Mouse (Mus musculus): ENCODE results near the gene Pou5f2.

DNA sequence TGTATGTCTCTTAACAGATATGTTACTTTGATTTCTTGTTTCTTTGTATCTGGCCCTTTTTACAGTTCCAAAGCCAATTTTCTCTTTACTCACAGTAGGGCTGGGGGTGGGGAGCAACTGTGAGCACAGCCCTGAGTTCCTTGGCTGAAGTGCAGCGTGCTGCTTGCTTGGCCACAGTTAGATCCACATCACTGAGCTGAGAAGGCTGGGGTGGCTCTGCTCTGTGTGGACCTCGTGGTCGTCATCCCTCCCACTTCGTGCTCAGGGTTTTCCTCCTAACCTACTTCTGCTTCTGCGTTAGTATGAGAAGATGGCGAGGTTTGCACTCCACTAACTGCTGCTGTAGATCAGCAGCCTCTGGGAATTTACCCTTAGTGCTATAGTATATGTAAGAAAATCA, 18.5 kb downstream of the Pou5f2 start:
- TF ChIP-seq CTCF (IDR thresholded peaks at IDR 0.05; ENCODE audit: low read depth, low read length) (no peak), GATA1 (IDR thresholded peaks at IDR 0.05; ENCODE audit: borderline replicate concordance, low read length) (no peak), TAL1 (conservative IDR thresholded peaks at IDR 0.05; ENCODE audit: low read depth, low read length) (no peak), GATA2 (IDR thresholded peaks at IDR 0.05; ENCODE audit: borderline replicate concordance, low read depth, low read length) (no peak), POLR2AphosphoS5 (IDR thresholded peaks at IDR 0.05; ENCODE audit: insufficient replicate concordance, low read depth, low read length) (no peak)
